Mouse (Mus musculus): Measurements from ENCODE around the gene Mvd.

GRCm38 (mm10) chr8:122426145-122426544, 17.1 kb downstream of the Mvd start:
- TF ChIP-seq CTCF (IDR thresholded peaks at IDR 0.05; ENCODE audit: low read depth) (no peak), EP300 (IDR thresholded peaks at IDR 0.05; ENCODE audit: low read depth) (no peak)
